Mouse (Mus musculus) forebrain, postnatal 0 days (tissue): Measurements from ENCODE around the gene Il22ra2. TPM values are rescaled to one million over a fixed set of nuclear protein-coding genes. Genes with fewer than 3 reads are reported as not detected.

Experiments used
- ATAC-seq: fragments of 200-750 bp; cut with Nextera tagmentation; 2 replicates; pipeline ENCODE4 v1.8.0; 2017; ENCODE audit warnings: mild to moderate bottlenecking, moderate library complexity
- DNase-seq: peaks from one replicate; pipeline ENCODE4 v3.0.0-alpha.2; 2015
- H3K27ac ChIP-seq: fragments of 300-500 bp; sonication (generic); 2 replicates; pipeline ENCODE4 v1.5.1; 2014; ENCODE audit warnings: low read depth, mild to moderate bottlenecking, antibody characterized with exemption, low read length, moderate library complexity, mixed read lengths
- H3K27me3 ChIP-seq: fragments of 300-500 bp; sonication (generic); 2 replicates; pipeline ENCODE4 v1.6.1; 2014; ENCODE audit warnings: mild to moderate bottlenecking, low read length, mixed read lengths; ENCODE audit not compliant: insufficient read depth
- H3K36me3 ChIP-seq: fragments of 300-500 bp; sonication (generic); 2 replicates; pipeline ENCODE4 v1.6.1; 2014; ENCODE audit warnings: mild to moderate bottlenecking, moderate library complexity; ENCODE audit not compliant: insufficient read depth
- H3K4me1 ChIP-seq: fragments of 300-500 bp; sonication (generic); 2 replicates; pipeline ENCODE4 v1.6.1; 2014; ENCODE audit warnings: antibody characterized with exemption; ENCODE audit not compliant: insufficient read depth
- H3K4me2 ChIP-seq: fragments of 300-500 bp; sonication (generic); 2 replicates; pipeline ENCODE4 v1.6.1; 2014; ENCODE audit warnings: low read depth, mild to moderate bottlenecking, moderate library complexity
- H3K4me3 ChIP-seq: fragments of 300-500 bp; sonication (generic); 2 replicates; pipeline ENCODE4 v1.5.1; 2014; ENCODE audit warnings: low read depth, low read length, mixed read lengths
- H3K9ac ChIP-seq: fragments of 300-500 bp; sonication (generic); 2 replicates; pipeline ENCODE4 v1.6.1; 2014; ENCODE audit warnings: mild to moderate bottlenecking
- H3K9me3 ChIP-seq: fragments of 300-500 bp; sonication (generic); 2 replicates; pipeline ENCODE4 v1.6.1; 2016; ENCODE audit warnings: low read length
- CTCF ChIP-seq: sonication (generic); IDR thresholded peaks from 2 replicates; pipeline ENCODE4 v1.5.1; 2016; ENCODE audit warnings: antibody characterized with exemption, control low read depth, low read depth
- WGBS: fragments of 180-500 bp; shearing (Covaris S2); extraction: QIAGEN DNeasy Blood & Tissue Kit; methylation state at CpG from one replicate; pipeline ENCODE4 v1.1.7; 2014; 5-methylcytosine and 5-hydroxymethylcytosine counted together
- polyA plus RNA-seq: library from polyadenylated mRNA; unstranded; fragments of >200 nt; fragmentation: Nextera tagmentation; extraction: Ambion mirVana; gene quantifications from 2 replicates; pipeline ENCODE4 v1.2.1, GENCODE M21; 2015
- total RNA-seq: library from RNA; depleted of rRNA; stranded (reverse); fragments of >200 nt; gene quantifications from 2 replicates; pipeline ENCODE4 v1.2.3, GENCODE M21; 2014

Gene Il22ra2
- total and polyA plus RNA-seq, 2 experiments from 2014 or later, result not detected

DNA sequence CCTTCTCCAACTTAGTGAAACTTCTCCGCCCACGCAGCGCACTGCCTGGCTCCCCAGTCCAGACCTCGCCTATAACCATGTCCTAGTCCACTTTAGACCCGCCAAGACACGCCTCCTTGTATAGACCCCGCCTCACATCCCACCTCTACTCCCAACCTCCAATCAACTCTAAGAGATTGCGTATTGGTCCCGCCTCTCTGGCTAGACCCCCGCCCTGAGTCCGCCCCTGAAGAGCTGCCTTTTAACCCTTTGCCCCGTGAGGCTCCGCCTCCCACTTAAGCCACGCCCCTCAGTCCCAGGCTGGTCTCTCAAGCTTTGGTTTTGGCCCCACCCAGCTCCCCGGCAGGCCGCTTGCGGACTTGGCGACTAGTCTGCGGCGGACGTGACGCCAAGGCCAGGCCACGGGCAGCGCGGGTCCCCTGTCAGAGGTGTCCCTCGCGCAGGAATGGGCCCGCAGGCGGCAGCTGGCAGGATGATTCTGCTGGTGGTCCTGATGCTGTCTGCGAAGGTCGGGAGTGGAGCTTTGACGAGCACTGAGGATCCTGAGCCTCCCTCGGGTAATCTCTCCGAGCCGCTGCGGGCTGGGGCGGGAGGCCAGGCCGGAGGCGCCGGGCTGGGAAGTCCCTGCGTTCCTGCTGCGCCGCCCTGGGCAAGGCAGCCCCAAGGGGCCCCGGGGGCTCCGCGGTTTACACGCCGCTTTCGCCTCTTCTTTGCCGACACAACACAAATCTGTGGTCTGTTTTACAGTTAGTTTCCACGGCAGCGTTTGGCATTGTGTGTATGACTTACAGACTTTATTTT is 30.0 kb upstream of the Il22ra2 start, which contains the start of gene Ifngr1:
TSS of gene Ifngr1 (plus strand) at position 309 of the 801 bp plus-strand sequence.
- peak within 1 kb of the TSS; percentile 54 for H3K27ac ChIP-seq
- peak within 1 kb of the TSS; percentile 85 for H3K4me2 ChIP-seq
- peak within 1 kb of the TSS; percentile 72 for H3K9ac ChIP-seq
- WGBS, result under 1% methylated on average over 52 of the region's 52 CpGs
- ATAC-seq (peak; percentile 99), DNase-seq (peak; percentile 90)
- peak within 1 kb of the TSS; percentile 80 for H3K4me3 ChIP-seq
- no peaks in the 10 kb centered on the region for H3K27me3 ChIP-seq
- no peak for TF ChIP-seq CTCF
- no peaks in the 10 kb centered on the region for H3K9me3 ChIP-seq
- H3K4me1 ChIP-seq, result peaks cover 6% of the 10 kb centered on the region; the same call in 1 of the 2 replicates
- no peaks in the 10 kb centered on the region for H3K36me3 ChIP-seq

DNA sequence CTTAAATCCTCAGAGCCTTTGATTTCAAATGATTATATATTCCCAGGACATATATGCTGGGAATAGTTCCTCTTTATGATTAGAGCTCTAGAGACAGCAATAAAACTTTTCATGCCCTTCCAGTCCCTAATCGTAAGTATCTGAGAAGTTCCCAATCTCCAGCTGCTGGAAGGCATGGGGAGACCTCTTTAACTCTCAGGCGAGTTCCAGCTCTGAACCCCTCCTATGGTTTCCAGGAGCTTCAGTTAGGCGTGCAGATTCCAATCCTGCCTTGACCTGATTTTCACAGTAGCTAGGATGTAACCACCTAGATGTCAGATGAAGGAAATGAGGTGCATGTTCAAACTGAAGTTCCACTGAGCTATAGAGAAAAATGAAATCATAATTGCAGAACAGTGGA is 29.2 kb upstream of the Il22ra2 start:
- peaks cover 6% of the 10 kb centered on the region; the same call in 1 of the 2 replicates for H3K4me1 ChIP-seq
- TF ChIP-seq CTCF, result no peak
- no peak for DNase-seq
- WGBS, result 9% methylated on average over 3 of the region's 3 CpGs
- peak overlapping the region; percentile 80 for H3K4me3 ChIP-seq
- H3K27me3 ChIP-seq, result no peaks in the 10 kb centered on the region
- no peaks in the 10 kb centered on the region for H3K36me3 ChIP-seq
- no peak for ATAC-seq
- peak overlapping the region; percentile 85 for H3K4me2 ChIP-seq
- H3K9ac ChIP-seq, result peak overlapping the region; percentile 72
- H3K9me3 ChIP-seq, result no peaks in the 10 kb centered on the region
- no peak overlapping the region for H3K27ac ChIP-seq

DNA sequence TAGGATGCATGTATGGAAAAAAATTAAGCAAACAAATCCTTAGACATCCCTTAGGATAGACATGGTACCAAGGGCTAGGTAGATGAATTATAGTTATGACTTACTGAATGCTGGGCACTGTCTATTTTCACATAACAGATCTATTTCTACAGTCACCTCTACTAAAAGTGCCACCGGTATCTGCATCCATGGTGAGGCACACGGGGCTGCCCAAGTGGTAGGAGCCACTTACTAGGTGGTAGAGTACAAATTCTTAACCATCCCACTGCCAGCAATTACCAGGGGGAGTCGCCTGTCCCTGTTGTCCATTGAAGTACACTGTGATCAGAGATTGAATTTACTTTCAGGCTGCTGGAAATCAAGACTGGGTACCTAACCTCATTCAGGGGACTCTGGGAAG is 28.5 kb upstream of the Il22ra2 start:
- Histone ChIP-seq H3K27ac (no peak overlapping the region), H3K4me1 (peaks cover 6% of the 10 kb centered on the region; the same call in 1 of the 2 replicates), H3K9me3 (no peaks in the 10 kb centered on the region), H3K27me3 (no peaks in the 10 kb centered on the region), H3K9ac (no peak overlapping the region), H3K4me2 (no peak overlapping the region), H3K4me3 (no peak overlapping the region), H3K36me3 (no peaks in the 10 kb centered on the region)
- ATAC-seq, result no peak
- TF ChIP-seq CTCF, result no peak
- DNase-seq, result no peak
- 84% methylated on average over 3 of the region's 3 CpGs for WGBS

DNA sequence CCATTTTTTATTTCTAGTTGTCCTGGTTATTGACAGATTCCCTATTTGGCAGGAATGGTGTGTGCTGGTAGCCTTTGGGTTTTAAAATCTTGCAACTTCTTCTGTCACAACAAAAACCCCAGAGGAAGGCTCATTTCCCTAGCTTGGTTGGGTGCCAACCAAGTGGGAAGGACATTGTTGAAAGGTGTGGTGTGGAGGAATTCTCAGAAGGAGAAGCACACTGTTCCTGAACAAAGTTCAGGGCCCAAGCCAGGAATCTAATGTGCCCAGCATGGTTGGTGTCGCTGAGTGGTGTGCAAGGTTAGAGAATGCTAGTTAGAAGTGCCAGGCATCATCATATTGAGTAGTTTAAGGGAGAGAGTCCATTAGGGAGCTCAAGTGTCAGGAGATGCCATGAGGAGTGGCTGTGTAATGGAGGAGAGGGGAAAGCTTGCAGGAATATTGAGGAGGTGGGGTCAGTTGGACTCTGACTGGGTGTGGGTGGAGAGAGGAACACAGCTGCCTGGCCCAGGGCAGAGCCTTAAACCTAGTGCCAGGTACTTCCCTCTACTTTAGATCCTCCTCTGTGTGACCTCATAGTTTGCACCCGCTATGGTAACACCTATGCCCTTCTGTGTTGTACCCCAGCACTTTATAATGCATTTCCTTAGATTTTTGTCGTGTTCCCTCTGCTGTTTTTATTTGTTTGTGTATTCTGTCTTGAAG is 27.4 kb upstream of the Il22ra2 start:
- ATAC-seq (no peak), DNase-seq (no peak)
- Histone ChIP-seq H3K4me2 (no peak overlapping the region), H3K4me1 (peaks cover 6% of the 10 kb centered on the region; the same call in 1 of the 2 replicates), H3K9ac (no peak overlapping the region), H3K9me3 (no peaks in the 10 kb centered on the region), H3K27me3 (no peaks in the 10 kb centered on the region), H3K27ac (no peak overlapping the region), H3K36me3 (no peaks in the 10 kb centered on the region), H3K4me3 (no peak overlapping the region)
- no peak for TF ChIP-seq CTCF
- 84% methylated on average over 3 of the region's 3 CpGs for WGBS

DNA sequence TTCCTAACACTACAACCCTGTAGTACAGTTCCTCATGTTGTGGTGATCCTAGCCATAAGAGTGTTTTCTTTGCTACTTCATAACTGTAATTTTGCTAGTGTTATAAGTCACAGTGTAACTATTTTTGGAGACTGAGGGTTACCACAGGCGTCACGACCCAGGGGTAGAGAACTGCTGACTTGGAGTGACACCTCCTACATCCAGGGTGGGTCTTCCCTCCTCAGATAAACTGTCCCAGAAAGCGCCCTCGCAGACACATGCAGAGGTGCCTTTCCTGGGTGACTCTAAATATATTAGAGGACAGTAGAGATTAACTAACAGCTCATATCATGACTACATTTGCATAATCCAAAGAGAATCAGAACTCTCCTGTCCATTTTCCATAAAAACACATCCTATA is 24.9 kb upstream of the Il22ra2 start:
- H3K9me3 ChIP-seq, result no peaks in the 10 kb centered on the region
- no peak for DNase-seq
- H3K9ac ChIP-seq, result no peak overlapping the region
- H3K4me3 ChIP-seq, result no peak overlapping the region
- H3K27me3 ChIP-seq, result no peaks in the 10 kb centered on the region
- H3K4me2 ChIP-seq, result no peak overlapping the region
- peaks cover 6% of the 10 kb centered on the region; the same call in 1 of the 2 replicates for H3K4me1 ChIP-seq
- no peak for TF ChIP-seq CTCF
- peaks cover 6% of the 10 kb centered on the region; the same call in 1 of the 2 replicates for H3K36me3 ChIP-seq
- no peak overlapping the region for H3K27ac ChIP-seq
- 91% methylated on average over 4 of the region's 4 CpGs for WGBS
- ATAC-seq, result no peak

DNA sequence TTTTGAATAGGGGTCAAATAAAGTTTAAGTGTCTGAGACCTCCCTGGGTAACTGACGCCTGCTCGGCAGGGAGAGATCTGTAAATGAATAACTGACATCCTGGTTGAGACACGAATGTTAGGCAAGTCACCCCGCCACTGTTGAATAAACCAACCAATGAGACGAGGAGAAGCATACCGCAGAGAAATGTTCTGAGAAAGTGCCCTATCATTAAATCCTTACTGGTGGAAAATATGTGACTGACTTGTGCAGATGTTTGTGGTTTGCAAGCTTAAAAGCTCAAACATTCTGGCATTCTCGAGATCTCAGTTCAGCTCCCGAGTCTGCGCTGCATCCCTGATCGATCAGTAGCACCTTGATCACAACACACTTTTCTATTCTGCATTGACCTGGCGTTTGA is 23.7 kb upstream of the Il22ra2 start:
- Histone ChIP-seq H3K4me2 (no peak overlapping the region), H3K4me3 (no peak overlapping the region), H3K27ac (no peak overlapping the region), H3K36me3 (peaks cover 6% of the 10 kb centered on the region; the same call in 1 of the 2 replicates), H3K4me1 (no peaks in the 10 kb centered on the region), H3K9ac (no peak overlapping the region), H3K9me3 (no peaks in the 10 kb centered on the region), H3K27me3 (no peaks in the 10 kb centered on the region)
- 90% methylated on average over 11 of the region's 11 CpGs for WGBS
- no peak for DNase-seq
- ATAC-seq, result no peak
- no peak for TF ChIP-seq CTCF
